Mouse (Mus musculus): ENCODE data around the gene Hoxc13. TPM values are rescaled to one million over a fixed set of nuclear protein-coding genes. Genes with fewer than 3 reads are reported as not detected.

Gene Hoxc13
- polyA plus RNA-seq, 1 experiment from 2014 or later, result not detected

DNA sequence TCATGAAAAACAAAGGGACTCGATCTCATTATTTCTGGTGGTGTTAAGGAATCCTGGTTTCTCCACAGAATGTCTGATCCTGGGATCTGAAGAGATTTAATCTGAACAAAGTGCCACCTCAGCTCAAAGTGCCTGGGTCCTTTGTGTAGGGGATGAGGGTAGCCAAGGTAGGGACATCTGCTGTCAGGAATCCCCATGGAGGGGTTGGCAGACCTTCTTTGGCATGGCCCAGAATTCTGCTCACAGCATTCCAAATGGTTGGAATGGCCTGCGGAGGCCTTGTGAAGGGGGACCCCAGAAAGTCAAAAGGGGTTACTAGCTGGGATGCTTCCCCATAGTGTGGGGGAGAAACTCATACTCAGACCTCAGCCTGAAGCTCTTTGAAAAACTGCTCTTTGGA is 27.9 kb downstream of the Hoxc13 start:
- Histone ChIP-seq H3K4me3 (ENCODE audit: low read length) (no peak overlapping the region), H3K4me2 (ENCODE audit: low read depth, low read length) (no peak overlapping the region), H3K27ac (ENCODE audit: low read length) (no peak overlapping the region), H3K36me3 (ENCODE audit: control insufficient read depth, insufficient read depth, low read length) (no peaks in the 10 kb centered on the region), H3K9ac (ENCODE audit: low read depth, low read length) (no peak overlapping the region), H3K27me3 (replicated peaks; ENCODE audit: control insufficient read depth, insufficient read depth, low read length) (peaks cover 82% of the 10 kb centered on the region), H3K9me3 (ENCODE audit: control insufficient read depth, low read length) (no peaks in the 10 kb centered on the region), H3K4me1 (ENCODE audit: control insufficient read depth, insufficient read depth, low read length) (no peaks in the 10 kb centered on the region)
- ATAC-seq, result no peak
- WGBS, result 15% methylated on average over 2 of the region's 2 CpGs

DNA sequence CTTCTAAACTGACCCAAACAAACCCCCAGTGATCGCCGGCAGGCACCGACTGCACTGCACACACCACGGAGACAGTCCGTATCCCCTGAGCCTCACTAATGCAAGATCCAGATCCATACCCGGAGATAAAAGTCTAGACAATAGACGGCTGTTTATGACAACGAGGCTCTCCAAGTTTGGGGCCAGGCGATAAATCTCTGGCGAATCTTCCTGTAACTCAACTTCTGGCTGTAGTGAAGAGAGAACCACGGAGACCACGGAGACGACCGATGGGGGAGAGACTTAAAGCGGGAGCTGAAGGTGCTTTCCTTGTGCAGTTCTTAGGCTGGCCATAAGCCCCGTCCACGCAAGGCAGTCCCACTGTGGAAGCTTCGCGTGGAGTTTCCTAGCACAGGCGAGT is 28.8 kb downstream of the Hoxc13 start:
- no peaks in the 10 kb centered on the region for H3K9me3 ChIP-seq (ENCODE audit: control insufficient read depth, low read length)
- H3K4me1 ChIP-seq (ENCODE audit: control insufficient read depth, insufficient read depth, low read length), result no peaks in the 10 kb centered on the region
- H3K4me2 ChIP-seq (ENCODE audit: low read depth, low read length), result no peak overlapping the region
- peaks cover 87% of the 10 kb centered on the region for H3K27me3 ChIP-seq (replicated peaks; ENCODE audit: control insufficient read depth, insufficient read depth, low read length)
- H3K36me3 ChIP-seq (ENCODE audit: control insufficient read depth, insufficient read depth, low read length), result no peaks in the 10 kb centered on the region
- no peak overlapping the region for H3K27ac ChIP-seq (ENCODE audit: low read length)
- no peak for ATAC-seq
- 2% methylated on average over 20 of the region's 20 CpGs for WGBS
- no peak overlapping the region for H3K4me3 ChIP-seq (ENCODE audit: low read length)
- no peak overlapping the region for H3K9ac ChIP-seq (ENCODE audit: low read depth, low read length)

DNA sequence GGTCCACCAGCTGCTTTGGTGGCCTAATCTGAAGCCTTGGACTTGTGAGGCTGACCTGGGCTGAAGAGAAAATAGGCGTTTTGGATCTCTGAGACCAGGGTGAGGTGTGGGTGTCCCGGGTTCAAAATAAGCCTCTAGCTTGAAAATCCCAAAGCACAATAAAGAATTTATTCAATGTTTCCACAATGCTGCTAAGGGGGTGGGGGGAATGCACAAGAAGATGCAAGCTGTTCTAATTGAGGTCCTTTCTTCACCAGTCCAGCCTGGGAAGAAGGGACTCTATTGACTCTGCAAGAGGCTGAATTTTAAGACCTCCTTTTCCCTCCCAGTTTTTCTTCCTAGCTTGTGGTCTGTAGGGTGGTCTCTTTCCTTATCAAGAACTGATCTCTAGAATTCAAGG is 30.0 kb downstream of the Hoxc13 start:
- 17% methylated on average over 2 of the region's 2 CpGs for WGBS
- Histone ChIP-seq H3K4me1 (ENCODE audit: control insufficient read depth, insufficient read depth, low read length) (no peaks in the 10 kb centered on the region), H3K4me2 (ENCODE audit: low read depth, low read length) (no peak overlapping the region)

DNA sequence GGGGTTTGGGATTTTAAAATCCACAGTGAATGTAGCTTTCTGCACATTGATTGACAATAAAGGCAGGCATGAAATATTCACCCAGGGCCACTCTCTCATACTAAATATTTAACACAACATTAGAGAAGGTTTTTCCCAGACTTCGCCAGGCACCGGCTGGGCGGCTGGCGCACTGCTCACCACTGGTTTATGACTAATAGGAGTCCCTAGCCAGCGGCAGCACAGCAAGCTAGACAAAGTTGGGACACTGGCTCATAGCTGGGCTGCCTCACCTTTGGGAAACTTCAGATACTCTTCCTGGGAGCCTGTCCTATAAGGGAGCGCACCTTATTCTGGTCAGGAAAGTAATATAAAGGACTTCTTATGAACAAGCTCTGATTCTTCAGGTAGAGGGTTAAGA is 32.7 kb downstream of the Hoxc13 start:
- no peak for ATAC-seq
- H3K27me3 ChIP-seq (replicated peaks; ENCODE audit: control insufficient read depth, insufficient read depth, low read length), result peaks cover 86% of the 10 kb centered on the region
- no peaks in the 10 kb centered on the region for H3K4me1 ChIP-seq (ENCODE audit: control insufficient read depth, insufficient read depth, low read length)
- 3% methylated on average over 6 of the region's 6 CpGs for whole genome bisulfite sequencing
- no peak overlapping the region for H3K4me3 ChIP-seq (ENCODE audit: low read length)
- H3K27ac ChIP-seq (ENCODE audit: low read length), result no peak overlapping the region
- H3K36me3 ChIP-seq (ENCODE audit: control insufficient read depth, insufficient read depth, low read length), result no peaks in the 10 kb centered on the region
- no peaks in the 10 kb centered on the region for H3K9me3 ChIP-seq (ENCODE audit: control insufficient read depth, low read length)
- no peak overlapping the region for H3K4me2 ChIP-seq (ENCODE audit: low read depth, low read length)
- no peak overlapping the region for H3K9ac ChIP-seq (ENCODE audit: low read depth, low read length)

More for the DNA sequence above, 30.0 kb downstream of the Hoxc13 start:
- Histone ChIP-seq H3K36me3 (ENCODE audit: control insufficient read depth, insufficient read depth, low read length) (no peaks in the 10 kb centered on the region), H3K27me3 (replicated peaks; ENCODE audit: control insufficient read depth, insufficient read depth, low read length) (peaks cover 86% of the 10 kb centered on the region), H3K27ac (ENCODE audit: low read length) (no peak overlapping the region), H3K4me3 (ENCODE audit: low read length) (no peak overlapping the region), H3K9me3 (ENCODE audit: control insufficient read depth, low read length) (no peaks in the 10 kb centered on the region), H3K9ac (ENCODE audit: low read depth, low read length) (no peak overlapping the region)
- no peak for ATAC-seq

DNA sequence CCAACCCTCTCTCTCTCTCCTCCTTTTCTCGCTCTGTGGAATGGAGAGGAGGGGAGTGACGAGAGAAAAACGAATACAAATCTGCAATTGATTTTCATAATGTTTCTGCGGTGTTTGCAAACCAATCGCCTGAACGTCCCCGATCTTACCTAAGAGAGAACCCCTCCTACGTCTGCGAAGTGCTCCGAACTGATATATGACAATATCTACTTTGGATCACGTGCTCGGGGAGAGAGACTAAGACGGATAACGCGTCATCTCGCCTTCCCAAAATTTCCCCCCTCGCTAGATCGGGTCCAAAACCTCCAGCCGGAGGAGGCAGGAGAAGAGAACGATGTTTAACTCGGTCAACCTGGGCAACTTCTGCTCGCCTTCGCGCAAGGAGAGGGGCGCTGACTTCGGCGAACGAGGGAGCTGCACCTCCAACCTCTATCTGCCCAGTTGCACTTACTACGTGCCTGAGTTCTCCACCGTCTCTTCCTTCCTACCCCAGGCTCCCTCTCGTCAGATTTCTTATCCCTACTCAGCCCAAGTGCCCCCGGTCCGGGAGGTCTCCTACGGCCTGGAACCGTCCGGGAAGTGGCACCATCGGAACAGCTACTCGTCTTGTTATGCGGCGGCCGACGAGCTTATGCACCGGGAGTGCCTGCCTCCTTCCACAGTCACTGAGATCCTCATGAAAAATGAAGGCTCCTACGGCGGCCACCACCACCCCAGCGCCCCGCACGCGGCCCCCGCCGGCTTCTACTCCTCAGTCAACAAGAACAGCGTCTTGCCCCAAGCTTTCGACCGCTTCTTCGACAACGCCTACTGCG is 33.5 kb downstream of the Hoxc13 start, which contains the start of gene Hoxc11:
Gene Hoxc11 (plus strand): TSS at position 236 of the 815 bp plus-strand sequence.
- H3K4me2 ChIP-seq (ENCODE audit: low read depth, low read length), result no peak within 1 kb of the TSS
- H3K4me3 ChIP-seq (ENCODE audit: low read length), result no peak within 1 kb of the TSS; the same call in 1 of the 2 replicates
- H3K9ac ChIP-seq (ENCODE audit: low read depth, low read length), result no peak within 1 kb of the TSS
- peaks cover 82% of the 10 kb centered on the region for H3K27me3 ChIP-seq (replicated peaks; ENCODE audit: control insufficient read depth, insufficient read depth, low read length)
- under 1% methylated on average over 56 of the region's 57 CpGs for WGBS
- no peaks in the 10 kb centered on the region for H3K36me3 ChIP-seq (ENCODE audit: control insufficient read depth, insufficient read depth, low read length)
- H3K27ac ChIP-seq (ENCODE audit: low read length), result no peak within 1 kb of the TSS
- no peaks in the 10 kb centered on the region for H3K4me1 ChIP-seq (ENCODE audit: control insufficient read depth, insufficient read depth, low read length)
- ATAC-seq, result no peak
- no peaks in the 10 kb centered on the region for H3K9me3 ChIP-seq (ENCODE audit: control insufficient read depth, low read length)

DNA sequence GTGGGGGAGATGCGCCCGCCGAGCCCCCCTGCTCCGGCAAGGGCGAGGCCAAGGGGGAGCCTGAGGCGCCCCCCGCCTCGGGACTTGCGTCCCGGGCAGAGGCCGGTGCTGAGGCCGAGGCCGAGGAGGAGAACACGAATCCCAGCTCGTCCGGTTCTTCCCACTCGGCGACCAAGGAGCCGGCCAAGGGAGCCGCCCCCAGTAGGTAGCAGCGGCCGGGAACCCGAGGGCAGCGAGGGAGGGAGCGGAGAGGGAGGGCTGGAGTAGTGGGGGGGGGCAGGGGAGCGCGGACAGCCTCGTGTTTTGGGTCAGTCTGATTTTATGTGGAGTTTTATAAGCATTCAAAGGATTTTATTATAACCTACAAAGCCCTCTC is 34.1 kb downstream of the Hoxc13 start:
- under 1% methylated on average over 28 of the region's 28 CpGs for WGBS
- Histone ChIP-seq H3K27me3 (replicated peaks; ENCODE audit: control insufficient read depth, insufficient read depth, low read length) (peaks cover 82% of the 10 kb centered on the region), H3K9ac (ENCODE audit: low read depth, low read length) (no peak overlapping the region), H3K4me2 (ENCODE audit: low read depth, low read length) (no peak overlapping the region), H3K4me3 (ENCODE audit: low read length) (no peak overlapping the region; the same call in 1 of the 2 replicates), H3K4me1 (ENCODE audit: control insufficient read depth, insufficient read depth, low read length) (peaks cover 1% of the 10 kb centered on the region; the same call in 1 of the 2 replicates), H3K36me3 (ENCODE audit: control insufficient read depth, insufficient read depth, low read length) (no peaks in the 10 kb centered on the region), H3K27ac (ENCODE audit: low read length) (no peak overlapping the region), H3K9me3 (ENCODE audit: control insufficient read depth, low read length) (no peaks in the 10 kb centered on the region)
- no peak for ATAC-seq

DNA sequence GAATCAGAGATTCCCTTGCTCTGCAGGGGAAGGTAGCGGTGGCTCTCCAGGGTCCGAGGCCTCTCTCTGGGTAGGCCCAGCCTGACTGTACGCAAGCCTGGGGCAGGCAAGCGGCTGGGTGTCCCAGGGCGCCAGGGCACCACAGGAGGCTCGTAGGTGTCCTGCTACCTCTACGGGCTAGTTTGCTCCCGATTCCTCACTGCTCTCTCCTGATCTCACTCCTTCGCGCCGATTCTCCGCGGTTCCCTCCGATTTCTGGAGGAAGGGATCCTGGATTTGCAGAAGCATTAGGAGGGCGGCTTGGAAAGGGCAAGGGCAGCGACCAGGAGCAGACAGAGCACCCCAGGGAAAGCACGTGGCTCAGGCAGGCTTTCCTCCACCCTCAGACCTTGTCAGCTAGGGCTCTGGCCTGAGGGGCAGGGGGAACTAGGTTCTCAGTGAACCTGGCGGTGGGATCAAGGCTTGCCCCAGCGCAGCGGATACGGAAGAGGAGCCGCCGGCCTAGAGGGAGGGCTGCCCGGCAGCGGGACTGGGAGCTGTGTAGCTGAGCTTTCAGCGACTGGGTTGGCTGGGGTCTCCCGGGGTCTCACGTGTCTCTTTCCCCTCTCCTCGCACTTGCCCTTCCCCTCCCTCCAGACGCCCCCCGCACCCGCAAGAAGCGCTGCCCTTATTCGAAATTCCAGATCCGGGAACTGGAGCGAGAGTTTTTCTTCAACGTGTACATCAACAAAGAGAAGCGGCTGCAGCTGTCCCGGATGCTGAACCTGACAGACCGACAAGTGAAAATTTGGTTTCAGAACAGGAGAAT is 35.1 kb downstream of the Hoxc13 start:
- H3K9ac ChIP-seq (ENCODE audit: low read depth, low read length), result no peak overlapping the region
- no peak for ATAC-seq

DNA sequence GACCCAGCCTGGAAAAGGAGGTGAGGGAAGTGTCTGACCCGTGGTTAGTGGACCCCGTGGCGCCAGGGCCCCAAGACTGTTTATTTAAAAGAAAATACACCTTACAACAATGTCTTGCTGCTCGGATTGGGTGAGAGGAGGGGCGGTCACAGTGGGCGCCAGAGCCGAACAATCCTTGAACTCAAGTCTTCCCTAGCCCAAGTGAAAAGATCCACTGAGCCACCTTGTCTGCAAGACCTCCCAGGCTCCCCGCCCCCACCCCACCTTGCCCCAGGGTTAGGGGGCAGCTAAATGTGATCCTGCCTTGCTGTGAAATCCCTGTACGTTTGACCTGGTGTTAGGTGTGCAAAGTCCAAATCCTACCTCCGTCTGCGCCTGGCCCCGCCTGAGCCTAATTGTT is 36.0 kb downstream of the Hoxc13 start:
- Histone ChIP-seq H3K9me3 (ENCODE audit: control insufficient read depth, low read length) (no peaks in the 10 kb centered on the region), H3K4me1 (ENCODE audit: control insufficient read depth, insufficient read depth, low read length) (peaks cover 5% of the 10 kb centered on the region; the same call in 1 of the 2 replicates), H3K4me2 (ENCODE audit: low read depth, low read length) (no peak overlapping the region), H3K9ac (ENCODE audit: low read depth, low read length) (no peak overlapping the region), H3K27ac (ENCODE audit: low read length) (no peak overlapping the region), H3K27me3 (replicated peaks; ENCODE audit: control insufficient read depth, insufficient read depth, low read length) (peaks cover 85% of the 10 kb centered on the region), H3K4me3 (ENCODE audit: low read length) (no peak overlapping the region), H3K36me3 (ENCODE audit: control insufficient read depth, insufficient read depth, low read length) (no peaks in the 10 kb centered on the region)
- ATAC-seq, result no peak
- under 1% methylated on average over 12 of the region's 12 CpGs for WGBS

More for the DNA sequence above, 35.1 kb downstream of the Hoxc13 start:
- 1% methylated on average over 40 of the region's 40 CpGs for WGBS
- Histone ChIP-seq H3K27ac (ENCODE audit: low read length) (no peak overlapping the region), H3K4me3 (ENCODE audit: low read length) (no peak overlapping the region), H3K36me3 (ENCODE audit: control insufficient read depth, insufficient read depth, low read length) (no peaks in the 10 kb centered on the region), H3K27me3 (replicated peaks; ENCODE audit: control insufficient read depth, insufficient read depth, low read length) (peaks cover 84% of the 10 kb centered on the region), H3K4me2 (ENCODE audit: low read depth, low read length) (no peak overlapping the region), H3K4me1 (ENCODE audit: control insufficient read depth, insufficient read depth, low read length) (peaks cover 5% of the 10 kb centered on the region; the same call in 1 of the 2 replicates), H3K9me3 (ENCODE audit: control insufficient read depth, low read length) (no peaks in the 10 kb centered on the region)

DNA sequence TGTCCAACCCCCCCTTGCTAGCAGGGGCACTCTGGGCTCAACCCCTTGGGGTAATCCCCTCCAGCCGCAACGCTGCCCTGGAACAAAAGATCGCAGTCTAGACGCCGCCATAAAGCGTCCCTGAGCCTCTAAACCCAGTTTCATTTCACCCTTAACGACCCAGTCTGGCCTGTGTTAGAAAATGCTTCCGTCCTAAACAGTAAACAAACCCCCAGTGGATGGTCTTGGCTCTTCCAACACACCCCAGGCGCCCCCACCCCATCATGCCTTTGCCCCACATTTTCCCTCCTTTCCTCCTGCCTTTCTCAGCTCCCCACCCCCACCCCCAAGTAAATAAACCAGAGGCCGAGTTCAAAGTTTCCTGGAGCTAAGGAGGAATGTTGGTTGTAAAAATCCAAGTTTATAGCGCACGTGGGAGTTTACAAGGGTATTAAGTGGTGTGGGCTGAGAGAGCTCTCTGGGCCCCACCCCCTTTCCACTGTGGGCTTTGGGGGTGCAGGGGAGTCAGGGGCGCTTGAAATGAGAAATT is 38.8 kb downstream of the Hoxc13 start:
- H3K4me1 ChIP-seq (ENCODE audit: control insufficient read depth, insufficient read depth, low read length), result peaks cover 5% of the 10 kb centered on the region; the same call in 1 of the 2 replicates
- no peak overlapping the region for H3K27ac ChIP-seq (ENCODE audit: low read length)
- H3K27me3 ChIP-seq (replicated peaks; ENCODE audit: control insufficient read depth, insufficient read depth, low read length), result peaks cover 84% of the 10 kb centered on the region
- peak overlapping the region; percentile 13 for H3K4me3 ChIP-seq (ENCODE audit: low read length)
- no peaks in the 10 kb centered on the region for H3K36me3 ChIP-seq (ENCODE audit: control insufficient read depth, insufficient read depth, low read length)
- H3K9me3 ChIP-seq (ENCODE audit: control insufficient read depth, low read length), result no peaks in the 10 kb centered on the region
- under 1% methylated on average over 13 of the region's 13 CpGs for WGBS
- peak overlapping the region; percentile 35 for H3K4me2 ChIP-seq (ENCODE audit: low read depth, low read length)
- ATAC-seq, result peak; percentile 84
- no peak overlapping the region for H3K9ac ChIP-seq (ENCODE audit: low read depth, low read length)
